Mouse (Mus musculus): ENCODE results near the gene Mitd1.

DNA sequence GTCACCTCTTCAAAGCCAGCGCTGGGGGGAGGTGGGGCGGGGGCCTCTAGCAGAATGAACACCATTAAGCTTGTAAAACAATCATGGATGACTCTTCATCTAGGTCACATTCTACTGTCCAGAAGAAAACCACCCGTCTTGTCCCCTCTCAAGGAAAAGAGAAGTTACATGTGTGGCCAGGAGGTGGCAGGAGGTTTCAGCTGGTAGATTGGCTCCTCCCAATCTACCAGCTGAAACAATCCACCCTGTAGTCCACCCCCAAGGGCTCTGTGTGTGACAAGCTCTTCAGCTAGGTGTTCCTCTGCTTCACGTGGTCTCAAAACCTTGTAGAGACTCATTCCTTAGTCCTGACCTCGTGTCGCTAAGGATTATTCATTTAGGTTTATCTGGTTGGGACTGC is 13.0 kb upstream of the Mitd1 start:
- TF ChIP-seq CTCF (IDR thresholded peaks at IDR 0.05; ENCODE audit: low read depth): peak; percentile 40
- TF ChIP-seq EP300 (IDR thresholded peaks at IDR 0.05; ENCODE audit: low read depth): no peak
